Mouse (Mus musculus): ENCODE data around the gene Cldn34c1.
A peak's percentile ranks its signal among the peaks of the same experiment; 100 is the strongest.
"Not testable (repeated sequence)": the region's sequence is repeated elsewhere in the genome, so short reads cannot be mapped to it uniquely, and the experiment has no call there.

Cldn34c1 gene

GRCm38 (mm10) chrX:123103291-123104260 lies at the start of gene Cldn34c1:
Cldn34c1 (plus strand) TSS chrX:123103495.
- peak; percentile 92 for DNase-seq (ENCODE audit: inconsistent ontology term)

- no peak for DNase-seq (ENCODE audit: inconsistent ontology term)
Observed at GRCm38 (mm10) chrX:123087441-123087840, 15.9 kb upstream of the Cldn34c1 start.

DNA sequence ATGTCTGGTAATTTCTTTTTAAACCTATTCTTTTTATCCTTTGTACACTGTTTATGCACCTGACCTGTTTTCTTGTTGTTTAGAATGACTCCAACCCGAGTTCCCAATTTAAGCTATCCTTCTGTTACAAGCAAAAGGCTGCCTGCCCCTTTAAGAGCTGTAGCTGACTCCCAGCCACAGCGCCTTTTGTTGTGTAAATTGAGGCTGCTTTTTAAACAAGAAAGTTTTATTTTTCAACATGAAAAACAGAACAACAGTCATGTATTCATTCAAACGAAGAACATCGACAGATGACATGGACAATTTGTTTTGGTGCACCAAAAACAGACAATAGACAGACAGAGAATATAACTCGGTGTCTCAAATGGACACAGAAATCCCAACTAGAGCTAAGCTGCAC lies 489 bp upstream of the Cldn34c1 start:
- DNase-seq (ENCODE audit: inconsistent ontology term): not testable (repeated sequence)

- DNase-seq (ENCODE audit: inconsistent ontology term): peak; percentile 1
Observed at GRCm38 (mm10) chrX:123104692-123105091, 1.4 kb downstream of the Cldn34c1 start.

- not testable (repeated sequence) for DNase-seq (ENCODE audit: inconsistent ontology term)
Observed at GRCm38 (mm10) chrX:123222381-123222780, 119.1 kb downstream of the Cldn34c1 start, which contains the start of gene Srsx. Srsx (minus strand) TSS chrX:123222481.

Measured in Muller cell, postnatal 12 days (primary cell).